Mouse (Mus musculus): ENCODE measurements around the gene Pde10a.

The Pde10a gene

GRCm38 (mm10) chr17:8749426-8749825 is 224.3 kb downstream of the Pde10a start:
- no peak for DNase-seq (ENCODE audit: low spot score)

GRCm38 (mm10) chr17:8757576-8757975 is 232.4 kb downstream of the Pde10a start:
- DNase-seq (ENCODE audit: low spot score), result no peak

- no peak for DNase-seq (ENCODE audit: low spot score)
These were observed 238.1 kb downstream of the Pde10a start for GRCm38 (mm10) chr17:8763248-8763647.

- DNase-seq (ENCODE audit: low spot score), result no peak
These were observed 240.9 kb downstream of the Pde10a start for GRCm38 (mm10) chr17:8765987-8766576.

- no peak for DNase-seq (ENCODE audit: low spot score)
These were observed 244.0 kb downstream of the Pde10a start for GRCm38 (mm10) chr17:8769155-8769554.

- no peak for DNase-seq (ENCODE audit: low spot score)
These were observed 248.2 kb downstream of the Pde10a start for GRCm38 (mm10) chr17:8773391-8773790.

- no peak for DNase-seq (ENCODE audit: low spot score)
These were observed 249.1 kb downstream of the Pde10a start for GRCm38 (mm10) chr17:8774301-8774700.

GRCm38 (mm10) chr17:8775571-8776161 is 250.5 kb downstream of the Pde10a start:
- DNase-seq (ENCODE audit: low spot score), result no peak

- DNase-seq (ENCODE audit: low spot score), result no peak
These were observed 252.5 kb downstream of the Pde10a start for GRCm38 (mm10) chr17:8777710-8778109.

GRCm38 (mm10) chr17:8778839-8779238 is 253.7 kb downstream of the Pde10a start:
- DNase-seq (ENCODE audit: low spot score), result no peak

- no peak for DNase-seq (ENCODE audit: low spot score)
These were observed 255.3 kb downstream of the Pde10a start for GRCm38 (mm10) chr17:8780484-8780883.

- no peak for DNase-seq (ENCODE audit: low spot score)
These were observed 255.9 kb downstream of the Pde10a start for GRCm38 (mm10) chr17:8781040-8781439.

GRCm38 (mm10) chr17:8781576-8781975 is 256.4 kb downstream of the Pde10a start:
- no peak for DNase-seq (ENCODE audit: low spot score)

GRCm38 (mm10) chr17:8785908-8786307 is 260.7 kb downstream of the Pde10a start:
- no peak for DNase-seq (ENCODE audit: low spot score)

GRCm38 (mm10) chr17:8786484-8786883 is 261.3 kb downstream of the Pde10a start:
- no peak for DNase-seq (ENCODE audit: low spot score)

GRCm38 (mm10) chr17:8787762-8788161 is 262.6 kb downstream of the Pde10a start:
- no peak for DNase-seq (ENCODE audit: low spot score)

- DNase-seq (ENCODE audit: low spot score), result no peak
These were observed 266.4 kb downstream of the Pde10a start for GRCm38 (mm10) chr17:8791561-8791960.

GRCm38 (mm10) chr17:8792611-8793010 is 267.4 kb downstream of the Pde10a start:
- no peak for DNase-seq (ENCODE audit: low spot score)

GRCm38 (mm10) chr17:8797624-8798023 is 272.5 kb downstream of the Pde10a start:
- DNase-seq (ENCODE audit: low spot score), result no peak

- DNase-seq (ENCODE audit: low spot score), result no peak
These were observed 273.5 kb downstream of the Pde10a start for GRCm38 (mm10) chr17:8798531-8799295.

GRCm38 (mm10) chr17:8799296-8799731 is 274.1 kb downstream of the Pde10a start:
- no peak for DNase-seq (ENCODE audit: low spot score)

GRCm38 (mm10) chr17:8799914-8800420 is 274.8 kb downstream of the Pde10a start:
- no peak for DNase-seq (ENCODE audit: low spot score)

GRCm38 (mm10) chr17:8800478-8801082 is 275.4 kb downstream of the Pde10a start:
- DNase-seq (ENCODE audit: low spot score), result no peak

Measured in testis, postnatal 10 days (tissue).